Mouse (Mus musculus) lung, postnatal 0 days (tissue): ENCODE results near the gene Hacl1. TPM values are rescaled to one million over a fixed set of nuclear protein-coding genes. Genes with fewer than 3 reads are reported as not detected.
"Not testable (repeated sequence)": the region's sequence is repeated elsewhere in the genome, so short reads cannot be mapped to it uniquely, and the experiment has no call there.

Experiments
- ATAC-seq: fragments of 200-750 bp; cut with Nextera tagmentation; 2 replicates; pipeline ENCODE4 v1.8.0; 2017; ENCODE audit warnings: moderate library complexity
- DNase-seq: peaks from one replicate; pipeline ENCODE4 v3.0.0-alpha.2; 2016; ENCODE audit warnings: low spot score
- H3K27ac ChIP-seq: fragments of 300-500 bp; sonication (generic); 2 replicates; pipeline ENCODE4 v1.5.1; 2014; ENCODE audit warnings: antibody characterized with exemption, mild to moderate bottlenecking, low read length, mixed read lengths
- H3K27me3 ChIP-seq: fragments of 300-500 bp; sonication (generic); replicated peaks from 2 replicates; pipeline ENCODE4 v1.6.1; 2014; ENCODE audit warnings: low read length, mixed read lengths; ENCODE audit not compliant: insufficient read depth
- H3K36me3 ChIP-seq: fragments of 300-500 bp; sonication (generic); 2 replicates; pipeline ENCODE4 v1.6.1; 2014; ENCODE audit warnings: low read length, mixed read lengths; ENCODE audit not compliant: insufficient read depth
- H3K4me1 ChIP-seq: fragments of 300-500 bp; sonication (generic); 2 replicates; pipeline ENCODE4 v1.6.1; 2014; ENCODE audit warnings: antibody characterized with exemption, low read depth, low read length, mixed read lengths; ENCODE audit not compliant: insufficient read depth
- H3K4me2 ChIP-seq: fragments of 300-500 bp; sonication (generic); replicated peaks from 2 replicates; pipeline ENCODE4 v1.6.1; 2014; ENCODE audit warnings: low read depth, mild to moderate bottlenecking, low read length, moderate library complexity, mixed read lengths
- H3K4me3 ChIP-seq: fragments of 300-500 bp; sonication (generic); 2 replicates; pipeline ENCODE4 v1.5.1; 2014; ENCODE audit warnings: low read depth, low read length
- H3K9ac ChIP-seq: fragments of 300-500 bp; sonication (generic); replicated peaks from 2 replicates; pipeline ENCODE4 v1.6.1; 2014; ENCODE audit warnings: low read depth, mild to moderate bottlenecking
- H3K9me3 ChIP-seq: fragments of 300-500 bp; sonication (generic); 2 replicates; pipeline ENCODE4 v1.6.1; 2016; ENCODE audit warnings: low read length, mixed read lengths
- CTCF ChIP-seq: IDR thresholded peaks from 2 replicates; pipeline ENCODE4 v1.5.1; 2016; ENCODE audit warnings: antibody characterized with exemption, mild to moderate bottlenecking
- EP300 ChIP-seq: IDR thresholded peaks from 2 replicates; pipeline ENCODE4 v1.6.1; 2016; ENCODE audit warnings: antibody characterized with exemption, mild to moderate bottlenecking, control low read depth
- WGBS: fragments of 180-500 bp; shearing (Covaris S2); extraction: QIAGEN DNeasy Blood & Tissue Kit; methylation state at CpG from one replicate; pipeline ENCODE4 v1.1.7; 2014; 5-methylcytosine and 5-hydroxymethylcytosine counted together
- polyA plus RNA-seq: library from polyadenylated mRNA; unstranded; fragments of >200 nt; fragmentation: Nextera tagmentation; extraction: Ambion mirVana; gene quantifications from 2 replicates; pipeline ENCODE4 v1.2.1, GENCODE M21; 2015

Hacl1 gene
- polyA plus RNA-seq, 1 experiment from 2014 or later, result 13.2 TPM

- TF ChIP-seq CTCF (no peak), EP300 (no peak)
- DNase-seq, result no peak
Measured at GRCm38 (mm10) chr14:31617997-31618396, 23.1 kb downstream of the Hacl1 start.

DNA sequence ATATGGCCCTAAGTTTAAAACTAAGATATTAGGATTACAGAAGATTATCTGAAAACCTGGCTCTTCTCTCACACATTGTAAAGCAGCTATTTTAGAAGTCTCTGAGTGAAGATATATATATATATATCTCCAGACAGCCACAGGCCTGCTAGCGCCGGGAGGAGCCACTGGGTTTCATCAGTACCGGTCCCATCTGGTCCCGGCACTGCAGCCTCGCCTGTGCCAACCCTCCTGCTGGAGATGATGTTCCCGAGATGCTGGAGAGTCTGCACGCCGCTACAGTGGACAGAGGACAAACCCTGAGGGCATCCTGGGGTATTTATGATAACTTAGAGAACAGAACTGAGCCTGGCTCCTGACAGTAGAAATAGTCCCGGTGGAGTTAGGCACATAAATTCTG is 23.9 kb downstream of the Hacl1 start:
- Histone ChIP-seq H3K4me1 (no peaks in the 10 kb centered on the region), H3K9ac (no peak overlapping the region), H3K36me3 (no peaks in the 10 kb centered on the region), H3K9me3 (no peaks in the 10 kb centered on the region), H3K27ac (no peak overlapping the region), H3K4me3 (no peak overlapping the region), H3K27me3 (no peaks in the 10 kb centered on the region), H3K4me2 (no peak overlapping the region)
- DNase-seq, result no peak
- ATAC-seq, result no peak
- 85% methylated on average over 9 of the region's 9 CpGs for WGBS
- TF ChIP-seq EP300 (no peak), CTCF (no peak)

More at GRCm38 (mm10) chr14:31617997-31618396, 23.1 kb downstream of the Hacl1 start:
- no peaks in the 10 kb centered on the region for H3K36me3 ChIP-seq
- no peaks in the 10 kb centered on the region for H3K27me3 ChIP-seq
- no peaks in the 10 kb centered on the region for H3K9me3 ChIP-seq
- ATAC-seq, result no peak
- no peaks in the 10 kb centered on the region for H3K4me1 ChIP-seq
- no peak overlapping the region for H3K9ac ChIP-seq
- H3K4me3 ChIP-seq, result no peak overlapping the region
- no peak overlapping the region for H3K4me2 ChIP-seq
- 78% methylated on average over 3 of the region's 3 CpGs for WGBS
- no peak overlapping the region for H3K27ac ChIP-seq

DNA sequence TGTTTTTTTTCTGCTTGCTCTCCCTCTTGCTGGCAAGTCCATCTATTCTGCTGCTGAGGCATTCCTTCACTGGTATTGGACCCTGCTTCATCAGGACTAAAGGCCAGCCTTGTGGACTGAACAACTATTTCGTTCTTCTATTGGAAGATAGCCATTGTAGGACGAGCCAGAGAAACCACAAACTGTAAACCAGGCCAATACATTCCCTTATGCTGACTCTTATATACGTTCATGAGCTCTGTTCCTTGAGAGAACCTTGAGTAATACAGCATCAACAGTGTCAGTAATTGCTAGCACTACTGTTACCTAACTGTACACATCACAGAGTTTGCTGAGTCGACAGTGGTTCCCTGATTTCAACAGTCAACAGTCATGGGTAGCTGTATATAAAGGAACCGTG is 27.4 kb downstream of the Hacl1 start:
- Histone ChIP-seq H3K27me3 (no peaks in the 10 kb centered on the region), H3K4me1 (no peaks in the 10 kb centered on the region), H3K27ac (no peak overlapping the region), H3K4me2 (no peak overlapping the region), H3K9me3 (no peaks in the 10 kb centered on the region), H3K4me3 (no peak overlapping the region), H3K9ac (no peak overlapping the region), H3K36me3 (no peaks in the 10 kb centered on the region)
- no peak for DNase-seq
- TF ChIP-seq CTCF, result no peak
- ATAC-seq, result no peak
- 72% methylated on average over 5 of the region's 5 CpGs for WGBS

DNA sequence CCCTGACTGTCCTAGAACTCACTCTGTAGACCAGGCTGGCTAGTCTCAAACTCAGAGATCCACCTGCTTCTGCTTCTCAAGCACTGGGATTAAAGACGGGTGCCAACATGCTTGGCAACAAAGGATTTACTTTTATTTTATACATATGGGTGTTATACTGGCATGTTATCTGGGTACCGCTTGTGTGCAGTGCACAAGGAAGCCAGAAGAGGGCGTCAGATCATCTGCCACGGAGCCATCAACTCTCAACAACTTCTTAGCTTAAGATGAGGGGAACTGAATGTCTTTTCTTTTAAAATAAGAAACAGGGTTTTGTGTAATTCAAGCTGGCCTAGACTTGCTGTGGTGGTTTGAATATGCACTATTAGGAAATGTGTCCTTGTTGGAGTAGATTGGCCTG is 29.1 kb downstream of the Hacl1 start:
- no peak for ATAC-seq
- no peak for DNase-seq
- TF ChIP-seq EP300 (no peak), CTCF (peak; percentile 27; the same call in 1 of the 2 replicates)
- Histone ChIP-seq H3K4me2 (no peak overlapping the region), H3K4me3 (no peak overlapping the region), H3K36me3 (no peaks in the 10 kb centered on the region), H3K27ac (no peak overlapping the region), H3K27me3 (no peaks in the 10 kb centered on the region), H3K4me1 (no peaks in the 10 kb centered on the region), H3K9ac (no peak overlapping the region), H3K9me3 (no peaks in the 10 kb centered on the region)
- 68% methylated on average over 4 of the region's 4 CpGs for WGBS

GRCm38 (mm10) chr14:31605514-31605913 is 35.6 kb downstream of the Hacl1 start:
- 50% methylated on average over 6 of the region's 6 CpGs for WGBS
- H3K27me3 ChIP-seq, result no peaks in the 10 kb centered on the region
- no peaks in the 10 kb centered on the region for H3K36me3 ChIP-seq
- no peak overlapping the region for H3K9ac ChIP-seq
- no peaks in the 10 kb centered on the region for H3K9me3 ChIP-seq
- no peaks in the 10 kb centered on the region for H3K4me1 ChIP-seq
- no peak overlapping the region for H3K4me2 ChIP-seq
- no peak for ATAC-seq
- DNase-seq, result no peak
- no peak overlapping the region for H3K27ac ChIP-seq
- TF ChIP-seq EP300 (no peak), CTCF (peak; percentile 44)
- no peak overlapping the region for H3K4me3 ChIP-seq

GRCm38 (mm10) chr14:31604916-31605315 is 36.2 kb downstream of the Hacl1 start:
- Histone ChIP-seq H3K4me1 (no peaks in the 10 kb centered on the region), H3K27me3 (no peaks in the 10 kb centered on the region), H3K4me2 (no peak overlapping the region), H3K27ac (no peak overlapping the region), H3K36me3 (no peaks in the 10 kb centered on the region), H3K9me3 (no peaks in the 10 kb centered on the region), H3K4me3 (no peak overlapping the region), H3K9ac (no peak overlapping the region)
- DNase-seq, result peak; percentile 52
- WGBS, result 70% methylated on average over 5 of the region's 5 CpGs
- no peak for ATAC-seq
- no peak for TF ChIP-seq EP300
- peak; percentile 56 for TF ChIP-seq CTCF

DNA sequence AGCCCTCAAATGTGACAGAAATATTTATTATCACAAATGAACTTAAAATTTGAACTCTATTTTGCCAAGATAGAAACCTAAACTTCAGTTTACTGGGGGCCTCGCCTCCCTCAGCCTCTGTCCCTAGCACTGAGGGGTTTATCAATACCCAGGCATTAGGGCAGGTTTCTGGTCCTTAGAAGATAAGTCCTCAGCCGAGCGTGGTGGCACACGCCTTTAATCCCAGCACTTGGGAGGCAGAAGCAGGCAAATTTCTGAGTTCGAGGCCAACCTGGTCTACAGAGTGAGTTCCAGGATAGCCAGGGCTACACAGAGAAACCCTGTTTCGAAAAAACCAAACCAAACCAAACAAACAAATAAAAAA is 38.5 kb downstream of the Hacl1 start:
- H3K36me3 ChIP-seq, H3K27ac ChIP-seq, H3K4me3 ChIP-seq, H3K9me3 ChIP-seq, H3K4me2 ChIP-seq, ATAC-seq, H3K9ac ChIP-seq, DNase-seq, H3K27me3 ChIP-seq, H3K4me1 ChIP-seq: not testable (repeated sequence)
- WGBS, result 83% methylated on average over 6 of the region's 6 CpGs
